Mouse (Mus musculus): ENCODE measurements around the gene Cacna1d.

GRCm38 (mm10) chr14:30066752-30067151, 424.5 kb downstream of the Cacna1d start:
- TF ChIP-seq CTCF (IDR thresholded peaks at IDR 0.05; ENCODE audit: low read depth, low read length) (no peak), POLR2A (IDR thresholded peaks at IDR 0.05; ENCODE audit: borderline replicate concordance, low read depth, low read length) (no peak)
